Mouse (Mus musculus): ENCODE measurements around the gene Mug2.

DNA sequence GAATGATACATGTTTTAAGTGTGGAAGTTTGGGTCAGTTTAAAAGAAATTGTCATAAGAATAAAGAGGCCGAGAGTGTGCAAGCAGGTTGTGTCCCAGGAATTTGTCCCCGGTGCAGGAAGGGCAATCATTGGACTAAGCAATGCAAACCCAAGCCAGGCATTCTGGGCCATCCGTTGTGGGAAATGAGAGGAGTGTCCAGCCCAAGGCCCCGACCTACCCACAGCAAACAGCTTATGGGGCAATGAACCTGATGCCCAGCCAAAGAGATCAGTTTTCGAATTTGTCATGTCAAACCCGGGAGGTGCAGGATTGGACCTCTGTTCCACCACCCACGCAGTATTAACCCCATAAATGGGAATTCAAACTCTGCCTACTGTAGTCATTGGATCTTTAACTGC is 30.9 kb upstream of the Mug2 start:
- no peak for TF ChIP-seq ZC3H11A (IDR thresholded peaks at IDR 0.05; ENCODE audit: borderline replicate concordance, low read depth, low read length)
- TF ChIP-seq HCFC1 (IDR thresholded peaks at IDR 0.05; ENCODE audit: borderline replicate concordance, insufficient read depth, low read length): no peak
- no peak for TF ChIP-seq CHD2 (IDR thresholded peaks at IDR 0.05; ENCODE audit: low read depth, low read length)
